Mouse (Mus musculus) limb, embryonic 14.5 days (tissue): ENCODE results near the gene Fads1. TPM values are rescaled to one million over a fixed set of nuclear protein-coding genes. Genes with fewer than 3 reads are reported as not detected.

Experiments
- ATAC-seq: fragments of 200-750 bp; cut with Nextera tagmentation; 2 replicates; pipeline ENCODE4 v1.8.0; 2017; ENCODE audit warnings: low read depth, moderate number of reproducible peaks, moderate TSS enrichment; ENCODE audit not compliant: low FRiP score
- DNase-seq: peaks from one replicate; pipeline ENCODE4 v3.0.0-alpha.2; 2015; ENCODE audit warnings: low spot score
- H3K27ac ChIP-seq: fragments of 300-500 bp; sonication (generic); replicated peaks from 2 replicates; pipeline ENCODE4 v1.5.1; 2014; ENCODE audit warnings: low read depth, mild to moderate bottlenecking, low read length, moderate library complexity, mixed read lengths
- H3K27me3 ChIP-seq: fragments of 300-500 bp; sonication (generic); 2 replicates; pipeline ENCODE4 v1.6.1; 2014; ENCODE audit warnings: low read length, mixed read lengths; ENCODE audit not compliant: control insufficient read depth, insufficient read depth
- H3K36me3 ChIP-seq: fragments of 300-500 bp; sonication (generic); 2 replicates; pipeline ENCODE4 v1.6.1; 2014; ENCODE audit warnings: mild to moderate bottlenecking, low read length, moderate library complexity, mixed read lengths; ENCODE audit not compliant: control insufficient read depth, insufficient read depth
- H3K4me1 ChIP-seq: fragments of 300-500 bp; sonication (generic); 2 replicates; pipeline ENCODE4 v1.6.1; 2014; ENCODE audit warnings: antibody characterized with exemption, low read length, mixed read lengths; ENCODE audit not compliant: control insufficient read depth, insufficient read depth
- H3K4me2 ChIP-seq: fragments of 300-500 bp; sonication (generic); replicated peaks from 2 replicates; pipeline ENCODE4 v1.6.1; 2014; ENCODE audit warnings: low read depth, mild to moderate bottlenecking, low read length, moderate library complexity; ENCODE audit not compliant: severe bottlenecking
- H3K4me3 ChIP-seq: fragments of 300-500 bp; sonication (generic); replicated peaks from 2 replicates; pipeline ENCODE4 v1.5.1; 2014; ENCODE audit warnings: low read length
- H3K9ac ChIP-seq: fragments of 300-500 bp; sonication (generic); 2 replicates; pipeline ENCODE4 v1.6.1; 2014; ENCODE audit warnings: mild to moderate bottlenecking, low read depth, low read length, moderate library complexity; ENCODE audit not compliant: severe bottlenecking
- H3K9me3 ChIP-seq: fragments of 300-500 bp; sonication (generic); 2 replicates; pipeline ENCODE4 v1.6.1; 2016; ENCODE audit warnings: low read length; ENCODE audit not compliant: control insufficient read depth
- POLR2A ChIP-seq: fragments of 200-500 bp; IDR thresholded peaks from 2 replicates; pipeline ENCODE4 v1.8.0; 2012; ENCODE audit warnings: inconsistent platforms, mild to moderate bottlenecking, moderate library complexity, borderline replicate concordance; ENCODE audit not compliant: insufficient read depth, insufficient read length; ENCODE audit errors: extremely low read depth
- WGBS: fragments of 180-500 bp; shearing (Covaris S2); extraction: QIAGEN DNeasy Blood & Tissue Kit; methylation state at CpG from one replicate; pipeline ENCODE4 v1.1.7; 2014; 5-methylcytosine and 5-hydroxymethylcytosine counted together
- polyA plus RNA-seq, 2 experiments: library from polyadenylated mRNA; depleted of rRNA in 1 of 2; stranded (reverse) in 1 of 2; unstranded in 1 of 2; fragments of >200 nt; fragmentation: Nextera tagmentation in 1 of 2; extraction: Ambion mirVana in 1 of 2; gene quantifications; 2 replicates each; pipeline versions ENCODE4 v1.2.1 to v1.2.3; 2012 to 2014

Gene Fads1
- polyA plus RNA-seq, 2 experiments, result 81.1 to 87.3 TPM

DNA sequence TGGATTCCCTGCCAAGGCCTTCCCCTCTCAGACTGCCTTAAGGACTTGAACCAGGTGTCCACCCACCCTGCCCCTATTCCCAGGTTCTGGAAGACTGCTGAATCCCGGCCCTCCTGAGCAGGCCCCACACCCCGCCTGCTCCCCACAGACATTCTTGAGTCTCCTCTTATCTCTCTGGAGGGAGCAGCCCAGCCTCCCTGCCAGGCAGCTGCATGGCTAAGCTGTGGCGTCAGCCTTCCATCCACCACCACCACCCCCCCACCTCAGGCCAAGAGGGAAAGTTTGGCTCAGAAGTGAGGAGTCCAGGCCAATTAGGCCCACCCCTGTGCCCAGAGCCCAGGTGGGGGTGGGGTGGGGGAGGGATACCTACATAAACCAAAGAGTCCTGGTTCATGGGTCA is 55.8 kb downstream of the Fads1 start:
- no peak overlapping the region for H3K4me3 ChIP-seq
- H3K9me3 ChIP-seq, result no peaks in the 10 kb centered on the region
- H3K4me2 ChIP-seq, result no peak overlapping the region
- H3K4me1 ChIP-seq, result peaks cover 17% of the 10 kb centered on the region
- H3K36me3 ChIP-seq, result no peaks in the 10 kb centered on the region
- no peak for DNase-seq
- H3K27ac ChIP-seq, result no peak overlapping the region
- H3K9ac ChIP-seq, result no peak overlapping the region
- no peak for ATAC-seq
- WGBS, result 55% methylated on average over 3 of the region's 3 CpGs
- H3K27me3 ChIP-seq, result no peaks in the 10 kb centered on the region
- TF ChIP-seq POLR2A, result no peak

GRCm38 (mm10) chr19:10239419-10239818 is 56.7 kb downstream of the Fads1 start:
- Histone ChIP-seq H3K27ac (no peak overlapping the region), H3K4me1 (peaks cover 17% of the 10 kb centered on the region)

DNA sequence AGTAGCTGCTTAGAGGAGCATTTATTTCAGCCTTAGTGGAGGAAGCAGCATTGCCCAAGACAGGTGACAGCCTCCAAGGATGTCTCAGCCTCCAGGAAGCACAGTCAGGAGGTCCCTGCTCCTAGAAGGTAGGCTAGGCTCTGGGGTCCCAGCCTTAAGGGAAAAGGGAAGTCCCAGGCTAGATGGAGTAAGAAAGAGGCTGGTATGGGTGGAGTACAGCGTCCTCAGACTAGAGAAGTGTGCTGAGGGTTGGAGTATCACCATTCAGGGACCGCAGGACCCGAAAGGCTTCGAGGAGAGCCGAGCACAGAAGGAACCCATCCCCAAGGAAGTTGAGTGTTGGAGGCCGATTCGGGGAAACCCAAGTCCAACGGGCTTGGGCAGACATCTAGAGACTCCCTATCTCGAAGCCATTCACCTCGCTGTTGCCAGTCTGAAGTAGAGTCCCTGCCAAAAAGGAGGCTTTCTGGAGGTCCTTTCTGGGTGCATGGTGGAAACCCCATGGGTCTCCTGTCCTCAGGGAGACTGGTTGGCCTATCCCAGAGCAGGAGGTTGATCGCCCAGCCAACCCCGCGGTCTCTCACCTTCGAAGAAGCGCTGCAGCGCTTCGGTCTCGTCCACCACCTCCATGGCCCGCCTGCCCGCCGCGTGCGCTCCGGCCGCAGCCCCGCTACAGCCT is 57.4 kb downstream of the Fads1 start:
- H3K4me2 ChIP-seq, result peak overlapping the region; percentile 80
- no peaks in the 10 kb centered on the region for H3K36me3 ChIP-seq
- TF ChIP-seq POLR2A, result no peak
- no peaks in the 10 kb centered on the region for H3K27me3 ChIP-seq
- H3K4me3 ChIP-seq, result peak overlapping the region; percentile 49
- H3K9me3 ChIP-seq, result no peaks in the 10 kb centered on the region
- WGBS, result 3% methylated on average over 26 of the region's 26 CpGs
- ATAC-seq (peak; percentile 13; the same call in 1 of the 2 replicates), DNase-seq (no peak)
- peak overlapping the region; percentile 56 for H3K9ac ChIP-seq
- peaks cover 17% of the 10 kb centered on the region for H3K4me1 ChIP-seq
- H3K27ac ChIP-seq, result no peak overlapping the region

More at GRCm38 (mm10) chr19:10239419-10239818, 56.7 kb downstream of the Fads1 start:
- Histone ChIP-seq H3K9ac (no peak overlapping the region), H3K4me2 (peak overlapping the region; percentile 80; the same call in 1 of the 2 replicates), H3K27me3 (no peaks in the 10 kb centered on the region), H3K9me3 (no peaks in the 10 kb centered on the region), H3K36me3 (no peaks in the 10 kb centered on the region), H3K4me3 (0 out of 2 replicates have a peak overlapping the region, but pooled peaks have one; percentile 49)
- ATAC-seq (no peak), DNase-seq (no peak)
- no peak for TF ChIP-seq POLR2A
- 41% methylated on average over 2 of the region's 2 CpGs for WGBS

DNA sequence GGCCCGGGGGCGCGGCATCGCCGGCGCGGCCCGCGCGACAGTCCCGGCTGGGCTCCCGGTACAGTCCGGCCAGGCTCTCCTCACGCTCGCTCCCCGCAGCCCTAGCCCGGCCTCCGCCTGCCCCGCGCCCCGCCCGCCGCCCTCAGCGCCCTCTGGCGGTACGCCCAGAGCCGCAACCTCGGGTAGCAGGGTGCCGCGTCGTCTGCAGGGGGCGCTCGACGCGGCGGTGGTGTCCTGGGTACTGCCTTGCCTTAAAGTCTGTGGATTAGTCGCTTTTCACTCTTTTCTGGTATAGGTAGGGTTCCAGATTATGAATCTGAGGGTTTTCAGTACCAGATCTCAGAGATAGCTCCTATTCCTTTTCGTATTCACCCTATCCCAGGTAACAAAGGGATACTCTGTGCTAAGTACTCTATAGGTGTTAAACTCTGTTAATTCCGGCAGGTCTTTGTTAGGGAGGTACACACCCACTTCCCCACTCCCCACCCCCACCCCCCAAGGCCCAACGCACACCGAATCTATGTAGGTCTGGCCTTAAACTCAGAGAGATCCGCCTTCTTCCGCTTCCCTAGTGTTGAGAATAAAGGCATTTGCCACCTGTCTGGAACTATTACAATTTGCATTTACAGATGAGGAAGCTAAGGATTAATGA is 58.1 kb downstream of the Fads1 start, which contains the start of gene Myrf:
Gene Myrf, minus strand, starts transcription at position 95 of the 652 bp plus-strand sequence.
- DNase-seq (peak; percentile 15), ATAC-seq (peak; percentile 81)
- peak within 1 kb of the TSS; percentile 49 for H3K4me3 ChIP-seq
- no peaks in the 10 kb centered on the region for H3K9me3 ChIP-seq
- H3K36me3 ChIP-seq, result no peaks in the 10 kb centered on the region
- TF ChIP-seq POLR2A, result no peak
- peak within 1 kb of the TSS; percentile 56 for H3K9ac ChIP-seq
- WGBS, result 9% methylated on average over 34 of the region's 43 CpGs
- H3K4me1 ChIP-seq, result peaks cover 17% of the 10 kb centered on the region
- no peak within 1 kb of the TSS for H3K27ac ChIP-seq
- H3K4me2 ChIP-seq, result peak within 1 kb of the TSS; percentile 80
- H3K27me3 ChIP-seq, result no peaks in the 10 kb centered on the region

GRCm38 (mm10) chr19:10242916-10243315 is 60.2 kb downstream of the Fads1 start:
- Histone ChIP-seq H3K27me3 (no peaks in the 10 kb centered on the region), H3K9ac (no peak overlapping the region), H3K9me3 (no peaks in the 10 kb centered on the region), H3K36me3 (no peaks in the 10 kb centered on the region), H3K4me3 (no peak overlapping the region), H3K4me2 (no peak overlapping the region), H3K27ac (no peak overlapping the region), H3K4me1 (peaks cover 22% of the 10 kb centered on the region)
- 19% methylated on average over 7 of the region's 8 CpGs for whole genome bisulfite sequencing
- no peak for TF ChIP-seq POLR2A
- DNase-seq (no peak), ATAC-seq (no peak)
